Mouse (Mus musculus): Measurements from ENCODE around the gene Sergef.

DNA sequence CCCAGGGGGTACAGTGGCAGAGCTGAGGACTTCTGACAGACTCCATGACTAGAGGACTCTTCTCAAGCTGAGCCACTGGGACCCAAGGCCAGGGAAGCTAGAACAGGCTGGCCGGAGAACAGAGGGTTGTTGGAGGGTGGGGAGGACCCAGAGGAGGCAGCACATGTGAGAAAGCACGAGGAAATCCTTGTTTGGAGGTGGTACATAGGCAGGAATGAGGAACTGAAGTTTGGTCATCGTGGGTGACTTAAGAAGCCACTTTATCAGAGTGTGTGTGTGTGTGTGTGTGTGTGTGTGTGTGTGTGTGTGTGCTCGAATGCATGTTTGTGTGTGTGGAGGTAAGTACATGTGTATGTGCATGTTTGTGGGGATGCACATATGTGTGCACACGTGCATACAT is 108.3 kb downstream of the Sergef start:
- TF ChIP-seq CTCF (IDR thresholded peaks at IDR 0.05; ENCODE audit: low read depth) (no peak), EP300 (IDR thresholded peaks at IDR 0.05; ENCODE audit: low read depth) (no peak)

All from liver, embryonic 14.5 days (tissue).